Mouse (Mus musculus) right cerebral cortex, adult 18-20 months (tissue): Measurements from ENCODE around the gene Pxdc1.
A peak's percentile ranks its signal among the peaks of the same experiment; 100 is the strongest.

ENCODE experiments used
- DNase-seq: peaks from one replicate; pipeline ENCODE4 v3.0.0; 2022; ENCODE audit warnings: mixed read lengths

The Pxdc1 gene

GRCm38 (mm10) chr13:34650953-34651352, 2.3 kb downstream of the Pxdc1 start:
- DNase-seq = no peak

GRCm38 (mm10) chr13:34650371-34650770, 2.9 kb downstream of the Pxdc1 start:
- no peak for DNase-seq

GRCm38 (mm10) chr13:34647751-34648150, 5.5 kb downstream of the Pxdc1 start:
- no peak for DNase-seq

GRCm38 (mm10) chr13:34647221-34647620, 6.1 kb downstream of the Pxdc1 start:
- no peak for DNase-seq

- DNase-seq = no peak
Measured at GRCm38 (mm10) chr13:34646240-34646750, 7.0 kb downstream of the Pxdc1 start.

- no peak for DNase-seq
Measured at GRCm38 (mm10) chr13:34645519-34645918, 7.8 kb downstream of the Pxdc1 start.

GRCm38 (mm10) chr13:34644401-34644800, 8.9 kb downstream of the Pxdc1 start:
- DNase-seq = no peak

- DNase-seq = no peak
Measured at GRCm38 (mm10) chr13:34643926-34644325, 9.4 kb downstream of the Pxdc1 start.

- peak; percentile 42 for DNase-seq
Measured at GRCm38 (mm10) chr13:34642941-34643875, 10.1 kb downstream of the Pxdc1 start.

- no peak for DNase-seq
Measured at GRCm38 (mm10) chr13:34641066-34641465, 12.2 kb downstream of the Pxdc1 start.

GRCm38 (mm10) chr13:34635978-34636377, 17.3 kb downstream of the Pxdc1 start:
- peak; percentile 75 for DNase-seq

- DNase-seq = no peak
Measured at GRCm38 (mm10) chr13:34630319-34630718, 23.0 kb downstream of the Pxdc1 start.

GRCm38 (mm10) chr13:34629741-34630140, 23.5 kb downstream of the Pxdc1 start:
- DNase-seq = no peak

GRCm38 (mm10) chr13:34627446-34627845, 25.8 kb downstream of the Pxdc1 start:
- no peak for DNase-seq

- no peak for DNase-seq
Measured at GRCm38 (mm10) chr13:34624414-34624813, 28.9 kb downstream of the Pxdc1 start.

GRCm38 (mm10) chr13:34612402-34612801, 40.9 kb downstream of the Pxdc1 start:
- DNase-seq = no peak

GRCm38 (mm10) chr13:34609711-34610110, 43.6 kb downstream of the Pxdc1 start:
- DNase-seq = no peak

- DNase-seq = no peak
Measured at GRCm38 (mm10) chr13:34607079-34607478, 46.2 kb downstream of the Pxdc1 start.

- no peak for DNase-seq
Measured at GRCm38 (mm10) chr13:34605884-34606283, 47.4 kb downstream of the Pxdc1 start.

GRCm38 (mm10) chr13:34605206-34605605, 48.1 kb downstream of the Pxdc1 start:
- DNase-seq = no peak

GRCm38 (mm10) chr13:34604406-34604805, 48.9 kb downstream of the Pxdc1 start:
- DNase-seq = no peak

- no peak for DNase-seq
Measured at GRCm38 (mm10) chr13:34602757-34603156, 50.5 kb downstream of the Pxdc1 start.

GRCm38 (mm10) chr13:34596797-34597196, 56.5 kb downstream of the Pxdc1 start:
- DNase-seq = no peak
